Mouse (Mus musculus) ES-Bruce4 (cell line): Measurements from ENCODE around the gene Cep68. TPM values are rescaled to one million over a fixed set of nuclear protein-coding genes. Genes with fewer than 3 reads are reported as not detected.

Experiments
- H3K27ac ChIP-seq: 2 replicates; pipeline ENCODE4 v1.5.1; 2012; ENCODE audit warnings: low read length, inconsistent platforms; ENCODE audit not compliant: insufficient read depth
- H3K27me3 ChIP-seq: 2 replicates; pipeline ENCODE4 v1.6.1; 2012; ENCODE audit warnings: mild to moderate bottlenecking, low read length, inconsistent platforms; ENCODE audit not compliant: control insufficient read depth, poor library complexity, insufficient read depth, severe bottlenecking
- H3K36me3 ChIP-seq: 2 replicates; pipeline ENCODE4 v1.6.1; 2012; ENCODE audit warnings: inconsistent platforms, mild to moderate bottlenecking, low read length, moderate library complexity; ENCODE audit not compliant: control insufficient read depth, poor library complexity, insufficient read depth, severe bottlenecking
- H3K4me1 ChIP-seq: one replicate; pipeline ENCODE4 v1.8.1; 2011; ENCODE audit warnings: low read length; ENCODE audit not compliant: control insufficient read depth, insufficient read depth
- H3K4me3 ChIP-seq: 2 replicates; pipeline ENCODE4 v1.5.1; 2011; ENCODE audit warnings: low read depth, mild to moderate bottlenecking, low read length
- H3K9ac ChIP-seq: 2 replicates; pipeline ENCODE4 v1.6.1; 2012; ENCODE audit warnings: low read depth, mild to moderate bottlenecking, inconsistent platforms; ENCODE audit not compliant: poor library complexity, severe bottlenecking
- H3K9me3 ChIP-seq: replicated peaks from 2 replicates; pipeline ENCODE4 v1.6.1; 2012; ENCODE audit warnings: mild to moderate bottlenecking, low read length, inconsistent platforms; ENCODE audit not compliant: control insufficient read depth, poor library complexity, insufficient read depth, severe bottlenecking
- CTCF ChIP-seq: IDR thresholded peaks from one replicate; pipeline ENCODE4 v1.8.1; 2011; ENCODE audit warnings: low read depth, low read length
- EP300 ChIP-seq: IDR thresholded peaks from 2 replicates; pipeline ENCODE4 v1.6.1; 2011; ENCODE audit warnings: low read depth, low read length; ENCODE audit not compliant: insufficient read depth
- POLR2A ChIP-seq: IDR thresholded peaks from one replicate; pipeline ENCODE4 v1.8.1; 2011; ENCODE audit warnings: low read length; ENCODE audit not compliant: insufficient read depth
- polyA plus RNA-seq: library from polyadenylated mRNA; stranded (reverse); fragments of >200 nt; gene quantifications from 2 replicates; pipeline ENCODE4 v1.2.4, GENCODE M21; 2011; ENCODE audit warnings: low read depth; ENCODE audit not compliant: missing spikeins, insufficient read depth, insufficient read length

Cep68 gene
- polyA plus RNA-seq, 1 experiment, result 38.0 TPM

- no peak overlapping the region for H3K4me3 ChIP-seq
- H3K27ac ChIP-seq, result peak overlapping the region; percentile 67
- peaks cover 13% of the 10 kb centered on the region for H3K4me1 ChIP-seq
- no peaks in the 10 kb centered on the region for H3K27me3 ChIP-seq
- H3K9ac ChIP-seq, result no peak overlapping the region
- 0 out of 2 replicates have a peak, but pooled peaks cover 7% of the 10 kb centered on the region for H3K9me3 ChIP-seq
- H3K36me3 ChIP-seq, result peaks cover 35% of the 10 kb centered on the region
- no peak for TF ChIP-seq POLR2A
- 0 out of 2 replicates have a peak, but pooled peaks have one; percentile 24 for TF ChIP-seq EP300
- TF ChIP-seq CTCF, result no peak
Observed at GRCm38 (mm10) chr11:20243214-20243913, 5.9 kb downstream of the Cep68 start.

- peak; percentile 42; the same call in 1 of the 2 replicates for TF ChIP-seq EP300
- no peak for TF ChIP-seq CTCF
- Histone ChIP-seq H3K27ac (peak overlapping the region; percentile 67), H3K36me3 (peaks cover 43% of the 10 kb centered on the region)
Observed at GRCm38 (mm10) chr11:20242366-20243056, 6.7 kb downstream of the Cep68 start.

GRCm38 (mm10) chr11:20241311-20241710 lies 7.9 kb downstream of the Cep68 start:
- Histone ChIP-seq H3K27me3 (no peaks in the 10 kb centered on the region), H3K4me1 (peaks cover 16% of the 10 kb centered on the region), H3K4me3 (no peak overlapping the region), H3K27ac (no peak overlapping the region), H3K9me3 (0 out of 2 replicates have a peak, but pooled peaks cover 7% of the 10 kb centered on the region), H3K9ac (no peak overlapping the region), H3K36me3 (peaks cover 55% of the 10 kb centered on the region)
- no peak for TF ChIP-seq CTCF
- TF ChIP-seq EP300, result no peak
- TF ChIP-seq POLR2A, result no peak

More at GRCm38 (mm10) chr11:20242366-20243056, 6.7 kb downstream of the Cep68 start:
- Histone ChIP-seq H3K4me3 (no peak overlapping the region), H3K9me3 (0 out of 2 replicates have a peak, but pooled peaks cover 7% of the 10 kb centered on the region), H3K4me1 (peaks cover 13% of the 10 kb centered on the region), H3K27me3 (no peaks in the 10 kb centered on the region), H3K9ac (no peak overlapping the region)

DNA sequence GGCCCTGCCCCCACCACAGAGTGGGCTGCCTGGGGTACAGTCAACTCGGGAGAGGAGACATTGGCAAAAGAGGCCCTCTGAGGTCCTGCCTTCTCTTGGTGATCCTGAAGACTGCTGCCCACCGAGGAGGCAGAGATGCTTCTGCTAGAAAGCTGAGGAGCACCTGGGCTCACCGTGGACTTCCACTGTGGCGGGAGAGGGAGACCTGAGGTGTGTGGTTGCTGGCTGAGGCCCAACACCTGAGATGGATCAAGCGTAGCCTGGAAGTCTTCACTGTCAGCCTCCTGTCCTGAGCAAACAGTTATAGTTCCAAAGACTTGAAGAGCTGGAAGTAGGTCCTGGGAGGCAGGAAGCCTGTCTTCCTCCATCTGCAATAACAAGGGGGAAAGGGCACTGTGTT lies 8.9 kb downstream of the Cep68 start:
- H3K36me3 ChIP-seq, result peaks cover 63% of the 10 kb centered on the region
- H3K4me1 ChIP-seq, result peaks cover 16% of the 10 kb centered on the region
- no peak overlapping the region for H3K9ac ChIP-seq
- H3K27me3 ChIP-seq, result no peaks in the 10 kb centered on the region
- H3K4me3 ChIP-seq, result no peak overlapping the region
- TF ChIP-seq EP300, result no peak
- TF ChIP-seq POLR2A, result no peak
- TF ChIP-seq CTCF, result no peak
- 0 out of 2 replicates have a peak, but pooled peaks cover 7% of the 10 kb centered on the region for H3K9me3 ChIP-seq
- H3K27ac ChIP-seq, result 0 out of 2 replicates have a peak overlapping the region, but pooled peaks have one; percentile 10

- Histone ChIP-seq H3K4me3 (no peak overlapping the region), H3K4me1 (peaks cover 13% of the 10 kb centered on the region), H3K9me3 (0 out of 2 replicates have a peak, but pooled peaks cover 7% of the 10 kb centered on the region), H3K27ac (0 out of 2 replicates have a peak overlapping the region, but pooled peaks have one; percentile 10), H3K27me3 (no peaks in the 10 kb centered on the region), H3K36me3 (peaks cover 72% of the 10 kb centered on the region), H3K9ac (no peak overlapping the region)
- TF ChIP-seq EP300, result no peak
- no peak for TF ChIP-seq POLR2A
- TF ChIP-seq CTCF, result no peak
Observed at GRCm38 (mm10) chr11:20239279-20239861, 9.9 kb downstream of the Cep68 start.

DNA sequence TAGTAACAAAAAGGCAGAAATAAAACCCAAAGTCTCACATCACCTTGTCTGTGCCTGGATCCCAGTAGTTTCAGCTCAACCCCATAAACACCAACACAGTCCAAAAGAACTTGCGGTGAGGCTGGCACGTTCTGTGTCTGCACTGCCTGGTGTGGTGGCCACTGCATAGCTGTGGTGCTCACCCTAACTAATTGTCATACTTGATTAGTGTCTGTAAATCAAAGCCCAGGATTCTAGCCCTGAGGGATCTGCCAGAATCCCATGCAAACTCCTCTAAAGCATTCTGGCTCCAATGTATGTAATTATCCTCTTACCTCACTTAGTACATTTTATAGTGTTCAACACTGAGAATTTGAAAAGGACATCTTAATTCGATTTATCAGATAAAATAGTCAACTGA lies 11.3 kb downstream of the Cep68 start:
- Histone ChIP-seq H3K4me1 (peaks cover 8% of the 10 kb centered on the region), H3K27ac (peak overlapping the region; percentile 70), H3K9ac (no peak overlapping the region), H3K27me3 (no peaks in the 10 kb centered on the region), H3K4me3 (no peak overlapping the region), H3K36me3 (peaks cover 81% of the 10 kb centered on the region), H3K9me3 (0 out of 2 replicates have a peak, but pooled peaks cover 7% of the 10 kb centered on the region)
- TF ChIP-seq EP300, result no peak
